Mouse (Mus musculus) cerebellum, postnatal 10 days (tissue): Measurements from ENCODE around the gene Vmn2r53.
"Not testable (repeated sequence)": the region's sequence is repeated elsewhere in the genome, so short reads cannot be mapped to it uniquely, and the experiment has no call there.

Source experiments
- DNase-seq, 2 experiments: peaks; one replicate each; pipeline ENCODE4 v3.0.0; 2021; ENCODE audit warnings: mixed read lengths in 2 of 2

The Vmn2r53 gene

DNA sequence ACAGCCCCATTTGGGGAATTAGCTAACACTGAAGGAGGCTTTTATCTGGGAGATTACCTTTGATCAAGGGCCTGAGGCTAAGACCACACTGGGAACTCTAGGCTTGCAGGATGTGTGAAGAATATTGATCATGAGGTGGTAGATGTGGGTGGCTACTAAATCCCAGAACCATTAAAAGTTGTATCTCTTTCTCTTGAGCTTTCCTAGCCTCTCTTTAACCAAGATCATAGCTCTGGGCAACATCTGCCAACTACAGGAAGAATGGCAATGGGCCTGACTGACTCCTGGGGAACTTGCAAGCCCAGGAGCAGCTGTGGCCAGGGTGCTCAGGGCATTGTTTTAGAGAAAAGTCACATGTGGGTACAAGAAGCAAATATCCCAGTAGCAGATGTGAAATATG lies at the start of gene Vmn2r53:
Vmn2r53 (minus strand) TSS at position 101 of the 400 bp plus-strand sequence.
- DNase-seq = no peak

DNA sequence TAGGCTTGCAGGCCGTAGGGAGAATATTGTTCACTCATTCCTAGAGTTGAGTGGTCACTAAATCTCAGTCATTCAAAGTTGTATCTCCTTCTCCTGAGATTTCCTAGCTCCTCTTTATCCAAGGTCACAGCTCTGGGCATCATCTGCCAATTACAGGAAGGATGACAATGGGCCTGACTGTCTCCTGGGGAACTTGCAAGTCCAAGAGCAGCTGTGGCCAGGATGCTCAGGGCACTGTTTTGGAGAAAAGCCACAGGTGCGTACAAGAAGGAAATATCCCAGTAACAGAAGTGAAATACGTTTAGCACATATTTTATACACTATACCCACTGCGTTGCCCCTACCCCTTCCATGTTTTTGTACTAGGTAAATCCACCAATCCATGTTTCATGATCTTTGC lies 31.6 kb upstream of the Vmn2r53 start, which contains the start of gene Vmn2r54:
Vmn2r54 (minus strand) TSS at position 101 of the 400 bp plus-strand sequence.
- not testable (repeated sequence) for DNase-seq
